ENCODE assay signal across 8 mouse cellular contexts in the genomic region with DNA sequence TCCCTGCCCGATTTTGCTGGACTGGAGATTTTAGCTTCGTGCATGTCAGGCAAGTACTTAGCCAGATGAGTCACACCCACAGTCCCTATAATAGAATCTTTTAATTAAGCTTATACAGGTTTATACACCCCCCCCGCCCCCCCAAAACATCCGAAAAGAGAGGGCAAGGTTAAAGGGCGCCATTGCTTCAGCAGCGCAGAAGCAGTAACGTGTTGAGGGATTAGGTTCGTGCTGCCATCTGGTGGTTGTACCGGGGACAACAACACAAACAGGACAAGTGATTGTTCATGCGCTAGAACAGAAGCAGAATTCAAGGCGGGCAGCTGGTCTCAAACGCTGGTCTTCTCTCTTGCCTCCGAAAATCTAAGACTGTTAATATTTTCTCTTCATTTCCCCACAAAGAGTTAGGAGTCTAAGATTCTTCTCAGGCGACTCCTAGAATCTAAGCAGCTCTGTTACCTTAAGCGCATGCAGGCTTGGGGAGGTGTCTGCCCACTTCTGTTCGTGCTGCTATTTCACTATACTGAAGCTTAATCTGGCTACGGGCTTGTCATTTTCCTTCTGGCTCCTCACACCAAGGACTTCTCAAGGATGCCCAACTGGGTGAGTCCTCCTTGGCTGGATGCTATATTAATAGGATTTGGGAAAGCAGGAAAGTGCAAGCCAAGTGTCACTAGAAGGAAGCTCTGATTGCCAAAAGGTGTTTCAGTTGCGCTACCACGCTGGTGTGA. TPM values are rescaled to one million over a fixed set of nuclear protein-coding genes. Genes with fewer than 3 reads are reported as not detected.
DNase-seq lines count a peak whose midpoint lies in the region; ATAC-seq and TF ChIP-seq lines count a peak whose summit lies in the region.

No protein-coding gene starts in this region.

- H3K4me2 ChIP-seq in heart, embryonic 11.5 days = peak overlapping the region; percentile 27
- 0 out of 2 replicates have a peak overlapping the region, but pooled peaks have one; percentile 30 for H3K4me2 ChIP-seq in neural tube, embryonic 15.5 days

- H3K9ac ChIP-seq in heart, embryonic 11.5 days (ENCODE audit: low read depth, low read length) = no peak overlapping the region
- H3K9ac ChIP-seq in neural tube, embryonic 15.5 days (replicated peaks) = no peak overlapping the region

- no peak for ATAC-seq in heart, embryonic 11.5 days (replicated peaks; ENCODE audit: insufficient number of reproducible peaks, low FRiP score, low TSS enrichment)
- ATAC-seq in neural tube, embryonic 15.5 days (ENCODE audit: low FRiP score) = peak; percentile 56

- H3K9me3 ChIP-seq in heart, embryonic 11.5 days (replicated peaks; ENCODE audit: control insufficient read depth, low read length) = no peaks in the 10 kb centered on the region
- no peaks in the 10 kb centered on the region for H3K9me3 ChIP-seq in neural tube, embryonic 15.5 days (replicated peaks)

- no peaks in the 10 kb centered on the region for H3K27me3 ChIP-seq in heart, embryonic 11.5 days (ENCODE audit: control insufficient read depth, insufficient read depth, low read length)
- no peaks in the 10 kb centered on the region for H3K27me3 ChIP-seq in neural tube, embryonic 15.5 days (replicated peaks)

- peak; percentile 90 for TF ChIP-seq CTCF in lung, adult 2 months (IDR thresholded peaks at IDR 0.05; ENCODE audit: insufficient read depth, low read length)

- H3K36me3 ChIP-seq in heart, embryonic 11.5 days (ENCODE audit: control insufficient read depth, insufficient read depth, low read length) = no peaks in the 10 kb centered on the region
- no peaks in the 10 kb centered on the region for H3K36me3 ChIP-seq in neural tube, embryonic 15.5 days

- DNase-seq in CD8-positive naive resting alpha-beta T cell, adult 2 months (ENCODE audit: low read depth in 2 of 2, low spot score in 2 of 2) = peak; percentile 73 to 80
- DNase-seq in adrenal gland, postnatal 14 days = peak; percentile 86
- DNase-seq in embryo, embryonic 9.5 days (ENCODE audit: extremely low spot score) = peak; percentile 66
- peak; percentile 84 to 92 for DNase-seq in kidney, postnatal 36 days
- peak; percentile 75 for DNase-seq in lung, adult 2 months
- peak; percentile 77 for DNase-seq in thymus, postnatal 0 days (ENCODE audit: low spot score)

- 35% methylated on average over 19 of the region's 19 CpGs for WGBS in heart, embryonic 11.5 days (ENCODE audit: insufficient replicate concordance)
- WGBS in lung, adult 2 months = 31% methylated on average over 19 of the region's 19 CpGs
- WGBS in neural tube, embryonic 15.5 days = 37% methylated on average over 19 of the region's 19 CpGs

- H3K27ac ChIP-seq in heart, embryonic 11.5 days (ENCODE audit: low read depth, low read length) = no peak overlapping the region
- H3K27ac ChIP-seq in neural tube, embryonic 15.5 days (replicated peaks) = no peak overlapping the region

- H3K4me1 ChIP-seq in heart, embryonic 11.5 days (ENCODE audit: control insufficient read depth, insufficient read depth, low read length) = no peaks in the 10 kb centered on the region
- H3K4me1 ChIP-seq in lung, adult 2 months (ENCODE audit: control insufficient read depth, insufficient read depth, low read length) = no peaks in the 10 kb centered on the region
- peaks cover 3% of the 10 kb centered on the region; the same call in 1 of the 2 replicates for H3K4me1 ChIP-seq in neural tube, embryonic 15.5 days

- no peak overlapping the region for H3K4me3 ChIP-seq in heart, embryonic 11.5 days (ENCODE audit: low read depth, low read length)
- no peak overlapping the region for H3K4me3 ChIP-seq in lung, adult 2 months (replicated peaks; ENCODE audit: extremely low read depth, low read depth, low read length)
- H3K4me3 ChIP-seq in neural tube, embryonic 15.5 days (replicated peaks) = no peak overlapping the region

- no peak for TF ChIP-seq POLR2A in lung, adult 2 months (IDR thresholded peaks at IDR 0.05; ENCODE audit: borderline replicate concordance, extremely low read depth, low read depth, low read length)

RNA-seq across cellular contexts. Expression of a gene that starts 57.6 kb away (rescaled TPM):
- total RNA-seq in adrenal gland, postnatal 14 days (2021) = not detected in 2 replicates
- polyA plus RNA-seq in heart, embryonic 11.5 days (2014; fragmentation: Nextera tagmentation; extraction: Ambion mirVana) = not detected in 2 replicates
- not detected in 2 replicates for polyA plus RNA-seq in lung, adult 2 months (2012; rRNA removed)
- not detected in 2 replicates for polyA plus RNA-seq in neural tube, embryonic 15.5 days (2015; fragmentation: Nextera tagmentation; extraction: Ambion mirVana)
- not detected in 2 replicates for polyA plus RNA-seq in thymus, postnatal 0 days (2015; fragmentation: Nextera tagmentation; extraction: Ambion mirVana)
